Mouse (Mus musculus): ENCODE measurements at regions not wholly inside any gene's neighbourhood (a gene's known extent, or its start where the extent isn't known, plus 50 kb on each side); places are given as distances from the start of the nearest gene placed in this dataset.

- no peak for DNase-seq (ENCODE audit: extremely low spot score in 1 of 2, low spot score in 1 of 2)
Measured at GRCm38 (mm10) chr1:185519811-185520210, 65.2 kb downstream of the Slc30a10 start.

- no peak for DNase-seq (ENCODE audit: extremely low spot score in 1 of 2, low spot score in 1 of 2)
Measured at GRCm38 (mm10) chr1:185524020-185524419, 69.4 kb downstream of the Slc30a10 start.

- DNase-seq (ENCODE audit: extremely low spot score in 1 of 2, low spot score in 1 of 2) = no peak
Measured at GRCm38 (mm10) chr1:185533471-185533870, 78.8 kb downstream of the Slc30a10 start.

GRCm38 (mm10) chr1:185534129-185534528 lies 79.5 kb downstream of the Slc30a10 start:
- DNase-seq (ENCODE audit: extremely low spot score in 1 of 2, low spot score in 1 of 2) = no peak

- no peak for DNase-seq (ENCODE audit: extremely low spot score in 1 of 2, low spot score in 1 of 2)
Measured at GRCm38 (mm10) chr1:185535321-185535720, 80.7 kb downstream of the Slc30a10 start.

- no peak for DNase-seq (ENCODE audit: extremely low spot score in 1 of 2, low spot score in 1 of 2)
Measured at GRCm38 (mm10) chr1:185537236-185537635, 82.6 kb downstream of the Slc30a10 start.

- DNase-seq (ENCODE audit: extremely low spot score in 1 of 2, low spot score in 1 of 2) = no peak
Measured at GRCm38 (mm10) chr1:185539458-185539857, 84.8 kb downstream of the Slc30a10 start.

GRCm38 (mm10) chr1:185546346-185546745 lies 91.7 kb downstream of the Slc30a10 start:
- peak in 1 of 2 experiments; percentile 59 for DNase-seq (ENCODE audit: extremely low spot score in 1 of 2, low spot score in 1 of 2)

GRCm38 (mm10) chr1:185572761-185573530 lies 118.3 kb downstream of the Slc30a10 start:
- peak; percentile 8 to 15 for DNase-seq (ENCODE audit: extremely low spot score in 1 of 2, low spot score in 1 of 2)

- DNase-seq (ENCODE audit: extremely low spot score in 1 of 2, low spot score in 1 of 2) = peak in 1 of 2 experiments; percentile 15
Measured at GRCm38 (mm10) chr1:185574978-185575377, 120.3 kb downstream of the Slc30a10 start.

GRCm38 (mm10) chr1:185579824-185580223 lies 125.2 kb downstream of the Slc30a10 start:
- DNase-seq (ENCODE audit: extremely low spot score in 1 of 2, low spot score in 1 of 2) = no peak

GRCm38 (mm10) chr1:185585191-185585870 lies 130.7 kb downstream of the Slc30a10 start:
- no peak for DNase-seq (ENCODE audit: extremely low spot score in 1 of 2, low spot score in 1 of 2)

- no peak for DNase-seq (ENCODE audit: extremely low spot score in 1 of 2, low spot score in 1 of 2)
Measured at GRCm38 (mm10) chr1:185587671-185588347, 133.2 kb downstream of the Slc30a10 start.

GRCm38 (mm10) chr1:185588348-185588719 lies 133.7 kb downstream of the Slc30a10 start:
- no peak for DNase-seq (ENCODE audit: extremely low spot score in 1 of 2, low spot score in 1 of 2)

GRCm38 (mm10) chr1:185596815-185597214 lies 142.2 kb downstream of the Slc30a10 start:
- no peak for DNase-seq (ENCODE audit: extremely low spot score in 1 of 2, low spot score in 1 of 2)

- no peak for DNase-seq (ENCODE audit: extremely low spot score in 1 of 2, low spot score in 1 of 2)
Measured at GRCm38 (mm10) chr1:185598514-185598913, 143.9 kb downstream of the Slc30a10 start.

GRCm38 (mm10) chr1:185601166-185601565 lies 146.5 kb downstream of the Slc30a10 start:
- no peak for DNase-seq (ENCODE audit: extremely low spot score in 1 of 2, low spot score in 1 of 2)

- no peak for DNase-seq (ENCODE audit: extremely low spot score in 1 of 2, low spot score in 1 of 2)
Measured at GRCm38 (mm10) chr1:185605996-185606395, 151.3 kb downstream of the Slc30a10 start.

- no peak for DNase-seq (ENCODE audit: extremely low spot score in 1 of 2, low spot score in 1 of 2)
Measured at GRCm38 (mm10) chr1:185607611-185608010, 153.0 kb downstream of the Slc30a10 start.

- DNase-seq (ENCODE audit: extremely low spot score in 1 of 2, low spot score in 1 of 2) = no peak
Measured at GRCm38 (mm10) chr1:185608440-185608839, 153.8 kb downstream of the Slc30a10 start.

GRCm38 (mm10) chr1:185610586-185610985 lies 155.9 kb downstream of the Slc30a10 start:
- DNase-seq (ENCODE audit: extremely low spot score in 1 of 2, low spot score in 1 of 2) = peak; percentile 4 to 27
